Mouse (Mus musculus) kidney, adult 2 months (tissue): ENCODE data around the gene Pfdn5.

Source experiments
- CTCF ChIP-seq: fragments of 200-500 bp; conservative IDR thresholded peaks from 2 replicates; pipeline ENCODE4 v1.5.1; 2011; ENCODE audit warnings: low read depth, mild to moderate bottlenecking, control low read depth, low read length, moderate library complexity, mixed read lengths; ENCODE audit not compliant: insufficient read depth, insufficient read length
- POLR2A ChIP-seq: fragments of 200-500 bp; IDR thresholded peaks from one replicate; pipeline ENCODE4 v1.6.1; 2011; ENCODE audit warnings: low read depth, low read length, control low read depth

DNA sequence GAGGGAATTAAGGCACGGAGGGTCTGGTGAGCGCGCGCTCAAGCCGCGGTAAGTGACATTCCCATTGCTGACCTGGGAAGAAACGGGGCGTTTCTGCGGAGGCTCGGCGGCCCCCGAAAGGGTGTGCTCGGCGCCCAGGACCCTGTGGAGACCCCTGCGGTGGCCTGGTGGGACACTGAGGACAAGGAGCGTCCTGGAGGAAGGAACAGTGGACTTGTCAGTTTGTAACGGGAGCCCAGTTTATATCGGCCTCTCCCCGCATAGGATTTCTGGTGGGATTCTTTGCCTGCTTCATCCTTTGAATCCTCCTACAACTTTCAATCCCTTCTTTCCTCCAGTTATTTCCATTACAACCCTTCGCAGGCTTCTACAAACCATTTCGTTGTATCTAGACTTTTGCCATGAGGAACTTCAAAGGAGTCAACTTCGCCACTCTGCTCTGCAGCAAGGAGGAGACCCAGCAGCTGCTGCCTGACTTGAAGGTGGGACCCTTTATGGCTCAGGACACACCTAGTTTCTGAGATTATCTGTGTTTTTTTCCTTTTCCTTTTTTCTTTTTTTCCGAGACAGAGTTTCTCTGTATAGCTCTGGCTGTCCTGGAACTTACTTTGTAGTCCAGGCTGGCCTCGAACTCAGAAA lies 29.4 kb upstream of the Pfdn5 start:
- no peak for TF ChIP-seq POLR2A
- no peak for TF ChIP-seq CTCF
